Mouse (Mus musculus): Measurements from ENCODE around the gene Ube2e2.

Ube2e2 gene

DNA sequence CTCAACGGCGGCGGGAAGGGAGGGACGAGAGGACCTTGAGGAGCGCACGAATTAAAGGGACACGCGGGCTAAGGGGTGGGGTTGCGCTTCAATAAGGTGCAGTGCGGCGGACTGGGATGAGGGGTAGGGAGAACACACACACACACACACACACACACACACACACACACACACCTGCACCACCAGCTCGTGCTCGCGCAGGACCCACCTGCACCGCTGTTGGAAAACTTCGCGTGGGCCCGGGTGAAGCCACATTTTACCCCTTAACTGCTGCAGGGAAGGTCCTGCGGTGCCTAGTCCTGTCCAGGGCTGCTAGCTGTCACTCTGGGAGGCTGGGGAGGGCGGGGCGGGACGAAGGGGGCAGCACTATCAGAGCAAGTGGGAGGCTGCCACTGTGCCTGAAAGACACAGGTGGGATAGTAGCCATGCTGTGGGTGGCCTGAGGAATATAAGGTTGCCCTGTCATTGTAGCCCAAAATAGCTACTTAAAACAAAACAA is at the start of gene Ube2e2:
Gene Ube2e2 (minus strand): TSS at position 321 of the 499 bp plus-strand sequence.
- DNase-seq = no peak

GRCm38 (mm10) chr14:18940068-18940467 is 46.0 kb upstream of the Ube2e2 start:
- DNase-seq = no peak

DNA sequence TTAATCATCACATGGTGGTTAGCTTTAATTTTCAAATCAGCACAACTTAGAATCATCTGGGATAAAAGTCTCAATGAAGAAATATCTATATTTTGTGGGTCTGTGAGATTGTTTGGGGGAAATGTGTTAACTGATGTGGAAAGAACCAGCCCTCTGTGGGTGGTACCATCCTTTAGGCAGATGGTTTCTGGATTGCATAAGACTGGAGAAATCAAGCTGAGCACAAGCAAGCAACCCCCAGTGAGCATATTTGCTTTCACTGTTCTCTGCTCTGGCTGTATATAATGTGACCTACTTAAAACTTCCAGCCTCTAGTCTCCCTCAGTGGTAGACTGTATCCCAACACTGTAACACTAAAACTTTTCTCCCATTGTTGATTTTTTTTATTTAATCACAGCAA is 9.5 kb upstream of the Ube2e2 start:
- no peak for DNase-seq

GRCm38 (mm10) chr14:18893121-18893946 is 733 bp downstream of the Ube2e2 start:
- DNase-seq = peak; percentile 91 to 97

- DNase-seq = no peak
Measured at GRCm38 (mm10) chr14:18889571-18889970, 4.5 kb downstream of the Ube2e2 start.

- no peak for DNase-seq
Measured at GRCm38 (mm10) chr14:18882493-18882892, 11.6 kb downstream of the Ube2e2 start.

DNA sequence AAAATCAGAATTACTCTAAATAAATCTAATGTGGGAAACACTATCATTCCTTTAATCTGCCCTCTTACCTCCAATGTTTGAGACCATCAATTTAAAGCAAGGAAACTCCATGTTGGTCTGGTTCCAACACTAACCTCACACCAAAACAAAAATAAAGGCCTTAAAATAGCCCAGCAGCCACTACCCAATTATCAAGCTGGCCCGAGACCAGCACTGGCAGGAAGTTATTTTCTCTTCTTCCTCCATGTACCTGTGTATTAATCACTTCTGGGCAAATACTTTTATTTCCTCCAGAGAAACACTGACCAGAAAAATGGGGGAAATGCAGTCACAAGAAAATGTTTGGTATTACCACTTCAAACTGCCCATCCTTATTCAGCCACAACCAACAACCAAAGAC is 23.4 kb downstream of the Ube2e2 start:
- peak in 1 of 2 experiments; percentile 20 for DNase-seq

DNA sequence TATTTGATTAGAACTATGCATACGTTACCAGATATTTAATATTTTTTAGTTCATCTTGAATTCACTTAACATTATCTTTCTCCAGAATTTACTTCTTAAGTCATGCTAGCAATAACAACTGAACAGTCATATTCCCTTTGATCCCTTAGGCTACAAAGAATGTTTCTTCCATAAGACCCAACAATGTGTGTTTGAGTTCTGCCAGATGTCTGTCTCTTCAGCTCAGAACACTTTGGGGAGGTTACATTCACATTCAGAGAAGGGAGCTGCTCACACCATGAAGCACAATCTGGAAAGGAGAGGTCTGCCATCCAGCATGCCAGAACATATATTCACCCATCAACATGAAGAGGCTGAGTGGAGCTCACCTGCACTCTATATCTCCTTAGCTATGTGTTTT is 65.4 kb downstream of the Ube2e2 start:
- DNase-seq = no peak

DNA sequence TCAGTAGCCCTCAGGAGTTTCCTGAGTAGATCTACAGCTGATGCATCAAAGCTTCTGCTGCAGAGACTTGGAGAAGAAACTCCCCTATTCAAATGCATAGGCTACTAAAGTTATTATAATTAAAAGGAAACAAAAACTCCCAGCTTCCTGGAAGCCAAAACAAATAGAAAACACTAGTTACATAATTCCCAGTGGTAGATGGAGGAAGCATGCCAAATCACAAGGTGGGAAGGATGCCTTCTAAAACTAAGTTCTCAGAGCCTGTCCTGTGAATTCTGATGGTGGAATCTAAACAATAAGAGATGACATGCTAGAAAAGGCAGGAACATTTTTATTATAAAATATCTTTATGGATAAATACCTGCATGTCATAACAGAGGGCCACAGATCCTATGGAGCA is 67.3 kb downstream of the Ube2e2 start:
- no peak for DNase-seq

- no peak for DNase-seq
Measured at GRCm38 (mm10) chr14:18820713-18821112, 73.4 kb downstream of the Ube2e2 start.

GRCm38 (mm10) chr14:18796857-18797256 is 97.2 kb downstream of the Ube2e2 start:
- no peak for DNase-seq

DNA sequence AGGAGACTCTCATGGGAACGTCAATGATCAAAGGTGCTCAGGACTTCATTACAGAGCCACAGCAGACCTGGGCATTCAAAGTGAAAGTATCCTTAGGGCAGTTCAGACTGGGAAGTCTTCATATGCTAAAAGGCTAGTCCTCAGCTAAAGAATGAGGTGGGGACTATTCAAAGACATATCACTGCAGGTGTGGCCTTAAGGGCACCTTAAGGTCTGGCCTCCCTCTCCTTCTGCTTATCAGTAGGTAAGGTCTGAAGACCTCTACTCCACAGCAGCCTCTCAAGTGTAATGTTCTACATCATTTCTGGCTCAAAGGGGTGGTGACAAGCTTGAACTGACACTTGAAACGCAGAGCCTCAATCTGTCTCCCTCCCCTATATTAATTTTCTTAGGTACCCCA is 98.3 kb downstream of the Ube2e2 start:
- DNase-seq = no peak

- no peak for DNase-seq
Measured at GRCm38 (mm10) chr14:18778993-18779675, 114.9 kb downstream of the Ube2e2 start.

- no peak for DNase-seq
Measured at GRCm38 (mm10) chr14:18778241-18778640, 115.8 kb downstream of the Ube2e2 start.

- no peak for DNase-seq
Measured at GRCm38 (mm10) chr14:18776132-18776531, 117.9 kb downstream of the Ube2e2 start.

DNA sequence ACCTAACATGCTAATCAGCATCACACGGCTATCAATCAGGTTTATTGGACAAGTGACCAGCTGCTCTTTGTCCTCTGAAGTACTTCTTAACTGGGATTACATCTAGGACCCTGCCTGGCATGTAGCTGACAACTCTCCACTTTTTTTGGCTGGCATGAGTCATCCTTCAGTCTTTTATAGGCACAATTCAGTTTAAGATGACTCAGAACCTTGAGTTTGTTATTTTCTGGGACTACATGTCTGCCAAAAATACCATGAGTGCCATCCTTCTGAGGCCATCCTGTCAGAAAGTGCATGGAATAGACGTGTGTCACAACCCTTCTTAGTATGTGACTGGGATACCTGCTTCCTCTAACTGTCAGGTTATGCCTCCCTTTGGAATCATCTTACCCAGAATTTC is 120.3 kb downstream of the Ube2e2 start:
- DNase-seq = no peak

- DNase-seq = no peak
Measured at GRCm38 (mm10) chr14:18759601-18760356, 134.3 kb downstream of the Ube2e2 start.

DNA sequence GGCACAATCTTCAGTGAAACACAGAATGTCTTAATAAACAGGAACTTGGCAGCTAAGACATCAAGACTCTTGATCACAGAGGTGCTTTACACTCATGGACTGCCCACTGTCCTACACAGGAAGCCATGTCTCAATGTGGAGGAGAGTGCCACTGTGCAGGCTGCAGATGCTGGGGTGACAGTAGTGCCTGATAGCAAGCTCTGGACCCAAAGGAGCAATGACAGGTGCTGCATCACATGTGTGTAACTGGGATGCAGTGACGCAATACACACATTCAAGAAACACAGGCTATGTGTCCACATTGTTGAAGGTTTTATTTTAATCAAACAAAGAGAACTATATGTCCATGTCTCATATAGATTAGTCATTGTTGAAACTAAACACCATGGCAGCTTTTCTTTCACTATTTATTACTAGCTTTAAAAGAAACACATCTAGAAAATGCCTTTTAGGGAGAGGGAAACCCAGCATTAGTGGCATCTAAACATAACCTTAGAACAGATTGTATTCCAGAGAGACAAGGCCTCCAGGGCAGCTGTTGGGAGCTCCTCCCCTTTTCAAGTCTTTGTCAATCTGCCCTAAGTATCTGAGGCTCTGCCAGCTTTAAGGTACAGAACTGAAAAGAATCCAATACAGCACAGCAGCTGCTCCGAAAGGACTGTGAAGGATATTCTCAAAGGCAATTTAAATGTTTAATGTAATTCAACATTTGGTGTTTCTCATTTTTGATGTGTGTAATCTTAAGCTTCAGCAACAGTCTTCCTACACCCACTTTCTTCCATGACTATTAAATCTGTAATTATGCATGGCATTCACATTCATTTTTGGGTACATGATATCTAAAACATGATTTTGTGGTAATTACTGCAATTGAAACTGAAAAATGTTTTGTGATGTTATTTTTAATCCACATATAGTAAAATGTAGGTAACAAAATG is 135.2 kb downstream of the Ube2e2 start:
- DNase-seq = no peak

DNA sequence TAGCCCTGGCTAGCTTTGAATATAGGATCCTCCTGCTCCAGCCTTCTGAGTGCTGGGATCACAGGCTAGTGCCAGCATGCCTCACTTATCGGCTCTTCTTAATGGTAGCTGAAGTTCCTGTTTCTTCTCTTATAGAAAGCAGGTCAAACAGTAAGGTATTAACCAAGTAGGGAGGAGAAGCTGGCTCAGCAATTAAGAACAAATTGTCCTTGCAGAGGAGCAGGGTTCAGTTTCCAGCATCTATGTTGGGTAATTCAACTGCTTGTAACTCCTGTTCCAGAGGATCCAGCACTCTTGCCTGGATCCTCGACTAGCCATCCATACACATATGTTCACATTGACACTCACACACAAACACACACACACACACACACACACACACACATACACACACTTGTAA is 136.1 kb downstream of the Ube2e2 start:
- no peak for DNase-seq

DNA sequence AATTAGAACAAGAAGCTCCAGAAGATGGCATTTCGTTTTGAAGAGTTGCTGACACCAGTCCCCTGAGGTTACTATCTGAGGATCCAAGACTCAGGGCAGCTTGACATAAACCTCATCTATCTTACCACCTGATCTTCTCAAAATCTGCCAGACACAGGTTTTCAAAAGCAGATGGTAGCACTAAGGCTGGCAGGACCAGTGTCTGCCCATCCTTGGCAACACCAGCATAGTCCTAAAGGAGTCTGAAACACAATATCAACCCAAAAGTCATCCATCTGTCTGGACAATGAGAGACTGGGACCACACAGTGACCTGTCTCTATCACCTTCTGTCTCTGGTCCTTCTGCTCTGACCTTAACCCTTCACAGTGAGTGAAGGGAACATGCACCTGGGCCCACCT is 138.7 kb downstream of the Ube2e2 start:
- DNase-seq = peak in 1 of 2 experiments; percentile 34

DNA sequence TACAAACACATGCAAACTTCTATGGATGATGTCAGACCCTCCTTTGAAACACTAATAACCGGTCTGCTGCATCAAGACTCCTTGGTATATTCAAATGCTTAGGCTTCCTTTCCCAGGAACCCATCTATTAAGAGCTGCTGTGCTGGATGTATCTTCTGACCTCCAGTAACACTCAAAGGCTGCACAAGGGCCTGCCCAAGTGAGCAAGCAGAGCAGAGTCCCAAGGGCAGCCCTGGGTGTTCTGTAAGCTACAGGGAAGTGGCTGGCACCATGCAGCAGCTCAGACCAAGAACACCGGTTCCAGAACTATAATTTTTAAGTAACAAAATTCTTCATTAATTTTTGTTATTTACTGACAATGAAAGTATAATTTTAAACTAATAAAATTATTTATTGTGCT is 139.5 kb downstream of the Ube2e2 start:
- no peak for DNase-seq

- no peak for DNase-seq
Measured at GRCm38 (mm10) chr14:18754001-18754400, 140.1 kb downstream of the Ube2e2 start.
